Mouse (Mus musculus) 3T3-L1 (cell line): ENCODE data around the gene Kcnq1.

Source experiments
- DNase-seq: peaks from one replicate; pipeline ENCODE4 v3.0.0-alpha.2; 2015; ENCODE audit warnings: low read depth, low spot score

Gene Kcnq1

DNA sequence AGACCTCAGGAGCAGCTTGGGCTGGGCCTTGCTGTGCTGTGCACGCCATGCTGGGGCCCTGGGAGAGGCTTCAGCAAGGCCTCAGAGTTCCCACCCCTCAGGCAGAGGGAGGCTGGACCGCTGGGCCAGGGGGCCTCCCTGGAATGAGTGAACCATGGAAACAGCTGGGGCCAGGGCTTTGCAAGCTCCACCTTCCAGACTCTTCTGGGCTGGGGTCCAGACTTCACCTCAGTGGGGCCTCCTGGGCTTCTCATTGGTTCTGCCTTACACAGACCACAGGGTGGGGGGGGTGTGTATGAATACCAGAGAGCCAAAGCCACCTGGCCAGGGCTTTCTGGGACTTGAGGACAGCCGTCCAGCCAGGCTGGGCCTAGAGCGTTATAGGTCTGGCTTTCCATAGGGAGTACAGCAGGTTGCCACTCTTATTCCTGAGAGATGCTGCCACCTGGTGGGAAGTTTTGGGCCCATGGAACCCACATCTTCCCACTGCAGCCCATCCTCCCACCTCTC is 19.0 kb upstream of the Kcnq1 start:
- DNase-seq, result peak; percentile 71

- no peak for DNase-seq
Measured at GRCm38 (mm10) chr7:143093847-143094246, 12.3 kb upstream of the Kcnq1 start.

GRCm38 (mm10) chr7:143094592-143095553 is 11.3 kb upstream of the Kcnq1 start, which contains the start of gene Trpm5:
Gene Trpm5 (minus strand): TSS chr7:143094642.
- peak; percentile 40 for DNase-seq

DNA sequence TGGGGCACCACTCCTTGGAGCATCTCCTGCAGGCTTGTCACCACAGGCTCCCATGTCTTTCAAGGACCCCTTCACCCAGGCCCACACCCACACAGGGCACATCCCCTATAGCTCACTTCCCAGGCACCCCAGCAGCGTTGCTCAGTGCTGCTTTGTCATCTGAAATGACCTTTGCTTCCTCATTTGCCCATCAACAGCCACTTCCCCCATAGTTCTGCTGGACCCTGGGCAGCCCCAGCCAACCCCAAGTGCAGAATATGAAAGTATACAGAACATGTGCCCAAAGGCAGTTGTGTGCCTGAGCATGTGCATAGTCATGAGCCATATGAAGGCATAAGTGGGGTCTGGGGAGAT is 10.6 kb upstream of the Kcnq1 start:
- DNase-seq, result no peak

DNA sequence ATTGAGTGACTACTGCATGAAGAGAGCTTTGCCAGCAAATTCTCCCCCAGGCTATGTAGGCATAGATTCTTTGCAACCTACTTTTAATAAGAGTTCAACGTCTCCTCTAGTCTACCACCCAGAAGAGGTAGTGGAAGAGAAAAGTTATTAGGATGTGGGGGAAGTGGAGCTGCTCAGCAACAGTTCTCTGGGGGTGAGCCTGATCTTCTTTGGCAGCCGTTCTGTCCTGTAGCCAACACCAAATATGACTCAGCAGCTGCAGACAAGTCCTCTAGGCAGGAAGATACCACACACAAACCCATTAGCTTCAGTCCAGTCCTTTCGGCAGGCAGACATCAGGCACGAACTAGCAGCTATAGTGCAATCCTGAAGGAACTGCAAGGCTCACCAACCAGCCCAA is 5.4 kb upstream of the Kcnq1 start:
- DNase-seq, result peak; percentile 72

DNA sequence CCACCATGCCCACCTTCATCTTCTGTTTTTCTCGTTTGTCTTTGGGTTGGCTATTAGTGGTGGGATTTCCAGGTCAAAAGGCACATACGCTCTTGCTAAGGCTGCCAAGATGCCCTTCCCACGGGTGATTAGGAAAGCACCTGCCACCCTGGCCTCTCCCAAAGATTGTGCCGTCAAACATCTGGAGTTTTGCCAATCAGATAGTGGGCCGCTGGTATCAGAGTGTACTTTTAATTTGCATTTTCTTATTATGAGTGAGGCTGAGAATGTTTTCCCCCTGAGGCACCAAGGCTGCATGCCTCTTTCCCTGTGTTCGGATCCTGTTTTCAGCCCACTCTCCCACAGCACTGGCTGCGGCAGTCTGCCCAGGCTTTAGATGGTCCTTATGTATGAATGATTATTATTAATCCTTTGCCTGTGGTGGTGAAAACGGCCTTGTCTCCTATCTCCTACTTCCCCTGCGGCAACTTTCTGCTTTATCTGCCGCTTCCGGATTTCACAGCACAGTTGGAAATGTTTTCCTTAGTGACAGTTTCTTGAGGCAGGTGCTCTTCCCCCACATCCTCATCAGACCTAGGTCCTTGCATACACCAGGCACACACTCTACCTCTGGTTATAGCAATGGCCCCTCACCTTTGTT is 784 bp upstream of the Kcnq1 start:
- no peak for DNase-seq

DNA sequence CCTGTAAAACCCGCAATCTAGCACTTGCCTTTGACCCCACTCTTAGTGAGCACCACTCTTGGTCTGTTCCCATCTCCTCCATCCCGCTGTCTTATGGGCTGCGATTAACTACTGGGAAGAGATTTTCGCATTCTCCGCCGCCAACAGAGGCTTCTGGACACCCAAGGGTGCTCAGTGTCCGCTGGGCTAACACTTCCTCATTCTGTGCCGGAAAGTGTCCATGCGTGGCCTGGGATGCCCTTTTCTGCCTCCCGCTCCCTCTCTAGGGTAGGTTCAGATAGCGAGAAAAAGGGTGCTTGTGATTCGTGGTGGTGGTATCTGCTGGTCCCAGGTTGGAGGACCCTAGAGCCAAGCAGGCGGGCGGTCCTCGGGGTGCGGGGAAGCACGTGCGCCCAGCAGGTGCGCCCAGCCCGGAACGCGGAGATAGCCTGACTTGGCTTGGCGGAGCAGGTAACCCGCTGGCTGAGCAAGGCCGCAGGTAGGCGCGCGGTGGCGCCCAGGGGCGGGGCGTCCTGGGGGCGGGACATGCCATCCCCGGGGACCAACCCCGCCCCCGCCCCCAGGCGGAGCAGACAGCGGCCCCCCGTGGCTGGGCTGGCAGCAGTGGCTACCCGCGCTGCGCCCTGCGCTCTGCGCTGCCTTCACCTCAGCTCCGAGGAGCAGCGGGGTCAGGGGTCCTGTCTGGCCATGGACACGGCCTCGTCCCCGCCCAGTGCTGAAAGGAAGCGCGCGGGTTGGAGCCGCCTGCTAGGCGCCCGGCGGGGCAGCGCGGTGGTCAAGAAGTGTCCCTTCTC is 707 bp downstream of the Kcnq1 start:
- no peak for DNase-seq

DNA sequence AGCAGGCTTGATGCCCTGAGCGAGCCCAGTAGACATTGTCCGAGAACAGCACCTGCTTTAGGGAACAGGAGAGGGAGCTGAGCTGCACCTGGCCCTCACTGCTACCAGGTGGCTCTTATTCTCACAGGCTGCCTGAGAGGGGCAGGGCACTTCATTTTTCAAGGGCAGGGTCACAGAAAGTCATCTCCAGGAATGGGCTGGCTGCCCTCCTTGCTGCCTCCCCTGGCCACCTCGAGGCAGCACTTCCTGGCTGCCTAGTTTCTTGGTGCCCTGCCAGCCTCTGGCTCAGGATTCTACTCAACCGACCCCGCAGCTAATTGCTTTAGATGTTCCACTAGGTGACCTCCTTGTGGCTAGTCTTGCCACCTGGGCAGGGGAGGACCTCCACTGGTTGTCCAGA is 2.0 kb downstream of the Kcnq1 start:
- no peak for DNase-seq

DNA sequence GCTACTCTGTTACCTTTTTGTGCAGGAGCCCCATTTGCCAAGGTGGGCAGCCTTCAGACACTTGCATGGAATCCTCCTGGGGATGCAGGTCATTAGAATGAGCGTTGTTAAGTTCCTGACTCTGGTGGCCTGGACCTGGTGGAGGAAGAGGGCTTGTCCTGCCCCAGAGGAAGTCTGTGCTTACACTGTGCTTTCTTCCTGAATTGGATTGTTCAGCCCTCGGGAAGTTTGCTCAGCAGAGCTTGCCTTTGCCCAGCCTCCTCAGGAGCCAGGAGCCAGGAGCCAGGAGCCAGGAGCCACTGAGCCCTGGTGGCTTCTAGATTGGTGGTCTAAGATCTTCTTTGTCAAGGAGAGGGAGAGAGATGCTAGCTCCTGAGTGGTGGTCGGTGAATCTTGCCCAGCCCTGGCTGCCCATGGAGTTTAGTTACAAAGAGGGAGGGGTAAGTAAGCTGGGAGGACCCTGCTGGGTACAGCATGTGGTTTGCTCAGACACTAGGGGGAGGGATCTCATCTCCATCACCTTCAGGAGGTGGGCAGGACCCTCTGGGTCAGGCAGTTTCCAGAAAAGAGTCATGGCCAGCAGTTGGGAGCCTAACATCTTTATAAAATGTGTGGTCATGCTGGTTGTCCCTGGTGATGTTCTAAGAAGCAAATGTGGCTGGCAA is 3.0 kb downstream of the Kcnq1 start:
- no peak for DNase-seq

DNA sequence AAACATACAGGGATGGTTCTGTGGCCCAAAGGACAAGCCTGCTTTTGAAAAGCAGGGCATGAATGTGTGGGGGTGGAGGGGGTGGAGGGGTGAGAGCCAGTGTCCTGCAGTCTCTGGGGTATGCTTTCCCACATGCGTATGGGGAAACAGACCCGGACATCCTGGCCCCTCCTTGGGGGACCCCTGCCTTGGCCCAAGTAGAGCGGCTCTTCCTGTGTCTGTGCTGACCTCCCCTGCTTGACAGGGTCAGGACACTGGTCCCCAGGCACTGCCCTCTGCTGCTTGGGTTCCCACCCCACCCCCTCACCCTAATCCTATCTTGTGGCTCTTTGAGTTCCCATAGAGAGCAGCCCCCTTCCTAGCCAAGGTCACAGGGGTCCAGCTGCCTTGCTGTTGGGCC is 3.5 kb downstream of the Kcnq1 start:
- DNase-seq, result no peak

DNA sequence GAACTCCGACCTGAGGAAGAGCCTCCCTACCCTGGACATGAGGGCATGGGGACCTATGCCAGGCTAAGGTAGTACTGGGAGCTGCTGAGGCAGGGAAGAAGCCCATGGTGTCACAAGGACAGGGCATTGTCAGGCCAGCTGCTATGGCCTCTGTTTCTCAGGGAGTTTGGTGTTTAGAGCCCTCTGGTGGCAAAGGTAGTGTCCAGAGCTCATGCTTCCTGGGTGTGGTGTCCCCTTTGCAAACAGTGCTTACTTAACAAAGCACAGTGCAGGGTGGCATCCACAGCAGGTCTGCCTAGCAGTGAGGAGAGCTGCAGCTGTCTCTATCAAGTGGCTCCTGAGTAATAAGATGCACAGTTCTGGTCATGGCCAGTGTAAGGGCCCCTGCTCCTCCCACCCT is 4.6 kb downstream of the Kcnq1 start:
- DNase-seq, result no peak

DNA sequence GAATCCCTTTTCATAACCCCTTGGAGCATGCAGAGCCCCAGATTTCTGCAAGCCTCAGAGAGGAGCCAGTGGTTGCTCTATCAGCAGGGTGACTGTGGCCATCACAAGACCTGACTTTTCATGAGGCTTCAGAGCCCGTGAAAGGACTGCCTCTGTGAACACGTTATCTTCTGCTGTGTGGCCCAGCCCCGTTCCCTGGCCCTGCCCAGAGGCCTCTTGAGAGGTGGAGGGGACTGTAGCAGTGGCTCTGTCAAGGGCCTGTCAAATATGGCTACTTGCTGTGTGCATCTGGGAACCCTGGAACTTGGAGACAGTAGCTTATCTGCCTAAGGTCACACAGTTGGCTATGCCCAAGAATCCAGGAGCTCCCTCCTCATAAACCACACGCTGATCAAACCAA is 5.6 kb downstream of the Kcnq1 start:
- no peak for DNase-seq

GRCm38 (mm10) chr7:143112395-143112794 is 6.2 kb downstream of the Kcnq1 start:
- no peak for DNase-seq

DNA sequence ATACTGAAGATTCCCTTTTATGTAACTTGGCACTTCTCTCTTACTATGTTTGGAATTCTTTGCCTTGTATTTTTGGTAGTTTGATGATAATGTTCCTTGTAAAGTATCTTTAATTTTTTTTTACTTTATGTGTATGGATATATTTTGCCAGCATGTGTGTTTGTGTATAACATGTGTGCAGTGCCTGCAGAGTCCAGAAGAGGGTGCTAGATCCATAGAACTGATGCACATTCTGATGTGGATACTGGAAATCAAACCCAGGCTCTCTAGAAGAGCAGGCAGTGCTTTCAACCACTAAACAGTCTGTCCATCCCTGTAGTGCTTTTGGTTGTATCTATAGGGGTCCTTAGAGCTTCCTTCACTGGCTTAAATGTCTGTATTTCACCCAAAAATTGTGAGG is 8.6 kb downstream of the Kcnq1 start:
- no peak for DNase-seq

DNA sequence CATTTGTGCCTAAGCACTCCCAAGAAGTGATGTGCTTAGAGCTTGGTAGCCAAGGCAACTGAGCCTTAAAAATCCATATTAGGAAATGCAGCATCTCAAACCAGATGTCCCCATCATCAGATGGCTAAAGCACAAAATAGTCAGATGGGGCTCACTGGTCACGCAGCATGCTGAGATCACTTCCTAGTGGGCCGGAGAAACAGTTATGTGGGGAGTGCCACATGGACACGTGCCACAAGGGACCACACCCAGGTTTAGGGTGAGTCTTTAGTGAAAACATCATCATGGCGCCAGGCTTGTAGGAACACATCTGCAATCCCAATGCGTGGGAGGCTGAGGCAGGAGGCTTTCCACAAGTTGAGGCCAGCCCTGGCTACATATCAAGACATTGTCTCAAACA is 10.4 kb downstream of the Kcnq1 start:
- no peak for DNase-seq

GRCm38 (mm10) chr7:143119407-143119806 is 13.2 kb downstream of the Kcnq1 start:
- peak; percentile 4 for DNase-seq

- DNase-seq, result peak; percentile 26
Measured at GRCm38 (mm10) chr7:143119826-143120225, 13.7 kb downstream of the Kcnq1 start.

DNA sequence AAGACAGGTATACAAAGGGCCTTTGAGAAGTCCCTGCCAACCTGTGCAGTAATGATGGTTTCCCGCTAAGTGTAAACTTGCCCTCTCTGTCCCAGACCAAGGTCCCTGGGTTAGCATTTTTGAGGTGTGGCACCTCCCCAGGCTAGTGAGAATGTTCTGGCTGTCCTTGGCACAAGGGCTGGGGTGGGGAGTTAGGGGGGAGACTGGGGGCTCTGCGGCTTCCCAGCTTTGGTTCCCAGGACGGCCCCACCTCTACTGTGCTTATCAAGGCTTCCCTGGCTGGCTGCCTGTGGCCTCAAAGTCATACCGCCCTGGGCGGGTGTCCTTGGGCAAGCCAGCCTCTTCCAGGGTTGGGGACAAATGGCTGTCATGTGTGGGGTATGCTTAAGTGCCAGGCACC is 16.0 kb downstream of the Kcnq1 start:
- DNase-seq, result no peak

GRCm38 (mm10) chr7:143123876-143124669 is 17.9 kb downstream of the Kcnq1 start:
- peak; percentile 66 for DNase-seq

DNA sequence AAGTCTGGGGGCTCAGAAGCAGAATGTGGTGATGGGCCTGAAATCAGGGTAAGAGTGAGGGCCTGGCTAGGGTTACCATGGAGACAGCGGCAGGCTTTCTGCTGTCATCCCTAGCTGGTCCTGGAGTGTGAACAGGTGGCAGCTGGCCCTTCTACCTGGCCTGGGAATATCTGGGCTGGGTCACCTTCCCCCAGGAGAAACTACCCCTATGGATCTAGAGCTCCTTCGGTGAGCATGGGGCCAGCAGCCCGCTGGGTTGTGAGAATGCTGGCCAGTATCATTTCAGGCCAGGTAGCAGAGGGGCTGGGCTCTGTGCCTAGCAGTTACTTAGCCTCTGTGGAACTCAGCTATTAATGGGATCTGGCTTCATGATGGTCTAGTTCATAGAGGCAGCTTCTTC is 18.7 kb downstream of the Kcnq1 start:
- DNase-seq, result no peak

DNA sequence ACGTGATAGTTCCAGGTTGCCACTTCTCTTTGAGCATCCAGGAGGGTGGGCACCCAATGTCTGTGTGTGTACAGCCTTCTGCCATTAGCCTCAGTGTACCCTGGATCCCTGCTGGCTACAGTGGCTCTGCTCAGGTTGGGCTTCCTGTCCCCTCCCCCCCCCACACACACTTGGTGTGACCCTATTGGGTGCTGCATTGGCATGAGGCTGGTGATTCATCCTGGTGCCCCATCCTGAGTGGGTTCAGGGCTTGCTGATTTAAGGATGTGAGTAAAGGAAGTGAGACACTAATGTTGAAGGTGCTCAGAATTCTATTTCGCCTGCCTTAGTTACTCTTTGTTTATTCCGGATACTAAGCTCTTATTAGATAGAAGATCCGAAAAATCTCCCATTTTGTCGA is 26.7 kb downstream of the Kcnq1 start:
- DNase-seq, result no peak
